Comparison of ENCODE assay signal across 12 mouse cellular contexts in the genomic region with DNA sequence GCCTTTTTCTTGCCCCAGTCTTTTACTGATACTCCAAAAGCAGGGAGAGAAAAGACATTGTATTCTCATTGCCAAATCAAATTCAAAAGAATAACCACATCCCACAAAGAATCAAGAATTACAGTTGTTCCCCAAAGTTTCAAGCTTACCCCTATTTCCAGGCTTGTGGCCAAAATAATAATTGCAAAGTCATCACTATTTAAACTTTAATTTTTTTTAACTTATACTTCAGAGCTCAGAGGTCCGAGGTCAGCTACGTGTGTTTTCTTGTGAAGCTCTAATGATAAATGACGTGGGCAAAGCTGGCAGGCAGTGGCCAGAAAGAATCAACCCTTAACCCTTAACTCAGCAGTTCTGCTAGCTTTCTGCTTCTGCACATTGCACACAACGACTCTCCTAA.
"Had no signal": no experiment of that assay in that cellular context is flagged by ENCODE, and none has a peak within 500 bp of the region (broad histone marks: within the 10 kb centered on the region; RNA-seq: fewer than 3 reads in every experiment).

No protein-coding gene starts in this region.

- H3K4me1 ChIP-seq: kidney, embryonic 15.5 days had no signal

- H3K27ac ChIP-seq: kidney, embryonic 15.5 days; layer of hippocampus, adult 2 months; left cerebral cortex, adult 2 months; liver, embryonic 13.5 days had no signal

- H3K9me3 ChIP-seq: kidney, embryonic 15.5 days; liver, embryonic 13.5 days had no signal

- DNase-seq: kidney, adult 8-10 months; kidney, postnatal 14 days; layer of hippocampus, adult 9-11 months; liver, embryonic 13.5 days; lung, adult 2 months; lung, postnatal 14 days; lung, postnatal 4 days; midbrain, embryonic 14.5 days; thymus, postnatal 36 days had no signal

- H3K27me3 ChIP-seq: kidney, embryonic 15.5 days; liver, embryonic 13.5 days had no signal

- H3K9ac ChIP-seq: kidney, embryonic 15.5 days; liver, embryonic 13.5 days had no signal

- H3K36me3 ChIP-seq: kidney, embryonic 15.5 days; liver, embryonic 13.5 days had no signal

- H3K4me3 ChIP-seq: kidney, embryonic 15.5 days; layer of hippocampus, adult 2 months; left cerebral cortex, adult 2 months; liver, embryonic 13.5 days had no signal
